Mouse (Mus musculus) left cerebral cortex, adult 2 months (tissue): ENCODE data around the gene Tmem179. TPM values are rescaled to one million over a fixed set of nuclear protein-coding genes. Genes with fewer than 3 reads are reported as not detected.
A peak's percentile ranks its signal among the peaks of the same experiment; 100 is the strongest.

Experiments used
- DNase-seq, 2 experiments: peaks; one replicate each; pipeline ENCODE4 v3.0.0; 2021 to 2022; ENCODE audit warnings: low spot score in 2 of 2, mixed read lengths in 1 of 2; ENCODE audit errors: extremely low spot score in 1 of 2
- H3K27ac ChIP-seq: fragments of 200-600 bp; 2 replicates; pipeline ENCODE4 v1.8.1; 2022
- H3K4me3 ChIP-seq: fragments of 200-600 bp; 2 replicates; pipeline ENCODE4 v1.8.1; 2022
- CTCF ChIP-seq: fragments of 200-600 bp; IDR thresholded peaks from 2 replicates; pipeline ENCODE4 v1.8.1; 2022; ENCODE audit warnings: antibody characterized with exemption, mild to moderate bottlenecking, moderate library complexity
- intact Hi-C: fragments of 180-260 bp; cut with DNase I; formaldehyde crosslinking; loops from one replicate; pipeline ENCODE4 v1.15.1; 2025
- total RNA-seq, 2 experiments: library from RNA; stranded (reverse); gene quantifications; 2 replicates each; pipeline ENCODE4 v1.2.3; 2021

Gene Tmem179
- total RNA-seq, 2 experiments from 2014 or later, result 122 TPM

GRCm38 (mm10) chr12:112489535-112489934 lies 27.0 kb downstream of the Tmem179 start:
- intact Hi-C loops, result no loop called here
- Histone ChIP-seq H3K27ac (no peak overlapping the region), H3K4me3 (no peak overlapping the region)
- TF ChIP-seq CTCF, result no peak
- DNase-seq, result no peak

- intact Hi-C loops, result no loop called here
- H3K27ac ChIP-seq, result no peak within 1 kb of the TSS
Observed at GRCm38 (mm10) chr12:112489134-112489533, 27.4 kb downstream of the Tmem179 start, which contains the start of gene A530016L24Rik. Gene A530016L24Rik (plus strand): TSS chr12:112489448.

GRCm38 (mm10) chr12:112473777-112474176 lies 42.8 kb downstream of the Tmem179 start:
- no peak overlapping the region for H3K4me3 ChIP-seq
- DNase-seq, result peak; percentile 80 to 87
- no peak overlapping the region for H3K27ac ChIP-seq
- intact Hi-C loops, result loop anchor here (1.0 to 5.0 kb wide), 3 partner anchors 61 to 328 kb away; no protein-coding TSS in a partner anchor
- TF ChIP-seq CTCF, result peak; percentile 93

More at GRCm38 (mm10) chr12:112489134-112489533, 27.4 kb downstream of the Tmem179 start, which contains the start of gene A530016L24Rik:
- no peak for DNase-seq
- TF ChIP-seq CTCF, result no peak
- no peak within 1 kb of the TSS for H3K4me3 ChIP-seq

- Histone ChIP-seq H3K4me3 (no peak overlapping the region), H3K27ac (no peak overlapping the region)
- intact Hi-C loops, result loop anchor here (5.0 kb wide), 1 partner anchor 93 kb away; no protein-coding TSS in a partner anchor
- TF ChIP-seq CTCF, result no peak
- DNase-seq, result no peak
Observed at GRCm38 (mm10) chr12:112470216-112470615, 46.3 kb downstream of the Tmem179 start.

GRCm38 (mm10) chr12:112469393-112469792 lies 47.2 kb downstream of the Tmem179 start:
- no peak overlapping the region for H3K27ac ChIP-seq
- intact Hi-C loops, result no loop called here

GRCm38 (mm10) chr12:112467387-112467786 lies 49.2 kb downstream of the Tmem179 start:
- no peak for TF ChIP-seq CTCF
- no peak for DNase-seq
- intact Hi-C loops, result no loop called here
- Histone ChIP-seq H3K4me3 (no peak overlapping the region), H3K27ac (no peak overlapping the region)

More at GRCm38 (mm10) chr12:112469393-112469792, 47.2 kb downstream of the Tmem179 start:
- no peak for DNase-seq
- TF ChIP-seq CTCF, result no peak
- H3K4me3 ChIP-seq, result no peak overlapping the region

GRCm38 (mm10) chr12:112465928-112466327 lies 50.6 kb downstream of the Tmem179 start:
- intact Hi-C loops, result no loop called here
- Histone ChIP-seq H3K27ac (no peak overlapping the region), H3K4me3 (no peak overlapping the region)
- no peak for DNase-seq
- no peak for TF ChIP-seq CTCF

GRCm38 (mm10) chr12:112464516-112464915 lies 52.0 kb downstream of the Tmem179 start:
- intact Hi-C loops, result no loop called here
- TF ChIP-seq CTCF, result no peak
- H3K4me3 ChIP-seq, result no peak overlapping the region
- DNase-seq, result no peak
- H3K27ac ChIP-seq, result no peak overlapping the region

- Histone ChIP-seq H3K4me3 (no peak overlapping the region), H3K27ac (no peak overlapping the region)
- intact Hi-C loops, result no loop called here
- TF ChIP-seq CTCF, result no peak
- no peak for DNase-seq
Observed at GRCm38 (mm10) chr12:112463750-112464444, 52.6 kb downstream of the Tmem179 start.

GRCm38 (mm10) chr12:112463209-112463608 lies 53.3 kb downstream of the Tmem179 start:
- intact Hi-C loops, result no loop called here
- no peak for DNase-seq
- Histone ChIP-seq H3K27ac (no peak overlapping the region), H3K4me3 (no peak overlapping the region)
- peak; percentile 21 for TF ChIP-seq CTCF

GRCm38 (mm10) chr12:112462423-112462822 lies 54.1 kb downstream of the Tmem179 start:
- Histone ChIP-seq H3K4me3 (no peak overlapping the region), H3K27ac (no peak overlapping the region)
- no peak for DNase-seq
- no peak for TF ChIP-seq CTCF
- intact Hi-C loops, result no loop called here

GRCm38 (mm10) chr12:112457839-112458238 lies 58.7 kb downstream of the Tmem179 start:
- intact Hi-C loops, result no loop called here
- H3K4me3 ChIP-seq, result no peak overlapping the region
- H3K27ac ChIP-seq, result no peak overlapping the region
- no peak; the same call in 1 of the 2 replicates for TF ChIP-seq CTCF
- peak; percentile 60 for DNase-seq
